Mouse (Mus musculus): ENCODE results near the gene Zfand3. TPM values are rescaled to one million over a fixed set of nuclear protein-coding genes. Genes with fewer than 3 reads are reported as not detected.
A peak's percentile ranks its signal among the peaks of the same experiment; 100 is the strongest.

Gene Zfand3
- polyA plus RNA-seq, 1 experiment from 2014 or later, result 59.8 TPM

GRCm38 (mm10) chr17:29983190-29983589 lies 21.3 kb upstream of the Zfand3 start:
- no peak for ATAC-seq (ENCODE audit: borderline replicate concordance, extremely low read depth, low FRiP score, low TSS enrichment)
- 75% methylated on average over 5 of the region's 5 CpGs for WGBS
- peaks cover 9% of the 10 kb centered on the region for H3K4me1 ChIP-seq
- H3K27ac ChIP-seq, result no peak overlapping the region
- H3K27me3 ChIP-seq, result no peaks in the 10 kb centered on the region
- no peak overlapping the region for H3K9ac ChIP-seq
- H3K4me2 ChIP-seq, result no peak overlapping the region
- no peaks in the 10 kb centered on the region for H3K9me3 ChIP-seq
- H3K4me3 ChIP-seq, result no peak overlapping the region
- no peaks in the 10 kb centered on the region for H3K36me3 ChIP-seq

GRCm38 (mm10) chr17:29984931-29985330 lies 19.6 kb upstream of the Zfand3 start:
- no peak for ATAC-seq (ENCODE audit: borderline replicate concordance, extremely low read depth, low FRiP score, low TSS enrichment)
- 67% methylated on average over 7 of the region's 7 CpGs for WGBS
- H3K27ac ChIP-seq, result peak overlapping the region; percentile 38

GRCm38 (mm10) chr17:29985534-29985933 lies 19.0 kb upstream of the Zfand3 start:
- Histone ChIP-seq H3K27me3 (no peaks in the 10 kb centered on the region), H3K4me2 (no peak overlapping the region), H3K9ac (no peak overlapping the region), H3K36me3 (no peaks in the 10 kb centered on the region), H3K9me3 (no peaks in the 10 kb centered on the region), H3K27ac (peak overlapping the region; percentile 38), H3K4me1 (peaks cover 9% of the 10 kb centered on the region), H3K4me3 (no peak overlapping the region)
- 11% methylated on average over 3 of the region's 3 CpGs for WGBS
- peak; percentile 59; the same call in 1 of the 2 replicates for ATAC-seq (ENCODE audit: borderline replicate concordance, extremely low read depth, low FRiP score, low TSS enrichment)

More at GRCm38 (mm10) chr17:29984931-29985330, 19.6 kb upstream of the Zfand3 start:
- Histone ChIP-seq H3K4me1 (peaks cover 9% of the 10 kb centered on the region), H3K9ac (no peak overlapping the region), H3K4me3 (no peak overlapping the region), H3K4me2 (no peak overlapping the region), H3K27me3 (no peaks in the 10 kb centered on the region), H3K36me3 (no peaks in the 10 kb centered on the region), H3K9me3 (no peaks in the 10 kb centered on the region)

GRCm38 (mm10) chr17:29988141-29988540 lies 16.4 kb upstream of the Zfand3 start:
- Histone ChIP-seq H3K9me3 (no peaks in the 10 kb centered on the region), H3K27ac (no peak overlapping the region), H3K27me3 (no peaks in the 10 kb centered on the region), H3K36me3 (no peaks in the 10 kb centered on the region), H3K4me1 (peaks cover 9% of the 10 kb centered on the region), H3K4me3 (no peak overlapping the region), H3K9ac (no peak overlapping the region), H3K4me2 (no peak overlapping the region)
- ATAC-seq (ENCODE audit: borderline replicate concordance, extremely low read depth, low FRiP score, low TSS enrichment), result no peak
- WGBS, result 13% methylated on average over 5 of the region's 5 CpGs

- Histone ChIP-seq H3K9ac (no peak overlapping the region), H3K4me1 (peaks cover 9% of the 10 kb centered on the region), H3K4me2 (no peak overlapping the region), H3K27ac (no peak overlapping the region), H3K9me3 (no peaks in the 10 kb centered on the region), H3K27me3 (no peaks in the 10 kb centered on the region), H3K4me3 (no peak overlapping the region), H3K36me3 (no peaks in the 10 kb centered on the region)
- ATAC-seq (ENCODE audit: borderline replicate concordance, extremely low read depth, low FRiP score, low TSS enrichment), result no peak
- 91% methylated on average over 5 of the region's 5 CpGs for WGBS
These were observed 14.9 kb upstream of the Zfand3 start for GRCm38 (mm10) chr17:29989653-29990052.

GRCm38 (mm10) chr17:29990136-29990535 lies 14.4 kb upstream of the Zfand3 start:
- H3K36me3 ChIP-seq, result no peaks in the 10 kb centered on the region
- peaks cover 5% of the 10 kb centered on the region for H3K4me1 ChIP-seq
- no peak overlapping the region for H3K4me2 ChIP-seq
- no peaks in the 10 kb centered on the region for H3K9me3 ChIP-seq
- H3K9ac ChIP-seq, result no peak overlapping the region
- H3K27ac ChIP-seq, result no peak overlapping the region
- no peak overlapping the region for H3K4me3 ChIP-seq
- 84% methylated on average over 3 of the region's 3 CpGs for WGBS
- H3K27me3 ChIP-seq, result no peaks in the 10 kb centered on the region
- no peak for ATAC-seq (ENCODE audit: borderline replicate concordance, extremely low read depth, low FRiP score, low TSS enrichment)

- Histone ChIP-seq H3K4me1 (no peaks in the 10 kb centered on the region), H3K4me2 (no peak overlapping the region), H3K27me3 (no peaks in the 10 kb centered on the region), H3K36me3 (no peaks in the 10 kb centered on the region), H3K9me3 (no peaks in the 10 kb centered on the region), H3K27ac (no peak overlapping the region), H3K9ac (no peak overlapping the region), H3K4me3 (no peak overlapping the region)
- 73% methylated on average over 2 of the region's 2 CpGs for WGBS
- no peak for ATAC-seq (ENCODE audit: borderline replicate concordance, extremely low read depth, low FRiP score, low TSS enrichment)
These were observed 13.7 kb upstream of the Zfand3 start for GRCm38 (mm10) chr17:29990845-29991244.

GRCm38 (mm10) chr17:29993488-29993887 lies 11.0 kb upstream of the Zfand3 start:
- H3K9me3 ChIP-seq, result no peaks in the 10 kb centered on the region
- no peaks in the 10 kb centered on the region for H3K4me1 ChIP-seq
- no peak overlapping the region for H3K4me2 ChIP-seq
- ATAC-seq (ENCODE audit: borderline replicate concordance, extremely low read depth, low FRiP score, low TSS enrichment), result no peak
- 66% methylated on average over 8 of the region's 8 CpGs for WGBS
- H3K36me3 ChIP-seq, result no peaks in the 10 kb centered on the region
- H3K4me3 ChIP-seq, result no peak overlapping the region
- no peak overlapping the region for H3K27ac ChIP-seq
- no peaks in the 10 kb centered on the region for H3K27me3 ChIP-seq
- H3K9ac ChIP-seq, result no peak overlapping the region

GRCm38 (mm10) chr17:29994011-29994410 lies 10.5 kb upstream of the Zfand3 start:
- WGBS, result 74% methylated on average over 3 of the region's 3 CpGs
- H3K36me3 ChIP-seq, result no peaks in the 10 kb centered on the region

GRCm38 (mm10) chr17:29994459-29994858 lies 10.1 kb upstream of the Zfand3 start:
- Histone ChIP-seq H3K36me3 (no peaks in the 10 kb centered on the region), H3K27me3 (no peaks in the 10 kb centered on the region), H3K9me3 (no peaks in the 10 kb centered on the region), H3K4me3 (no peak overlapping the region), H3K27ac (no peak overlapping the region), H3K4me1 (no peaks in the 10 kb centered on the region), H3K4me2 (no peak overlapping the region), H3K9ac (no peak overlapping the region)
- ATAC-seq (ENCODE audit: borderline replicate concordance, extremely low read depth, low FRiP score, low TSS enrichment), result no peak
- 76% methylated on average over 4 of the region's 4 CpGs for WGBS

More at GRCm38 (mm10) chr17:29994011-29994410, 10.5 kb upstream of the Zfand3 start:
- Histone ChIP-seq H3K27me3 (no peaks in the 10 kb centered on the region), H3K4me2 (no peak overlapping the region), H3K9ac (no peak overlapping the region), H3K27ac (no peak overlapping the region), H3K4me3 (no peak overlapping the region), H3K4me1 (no peaks in the 10 kb centered on the region), H3K9me3 (no peaks in the 10 kb centered on the region)
- no peak for ATAC-seq (ENCODE audit: borderline replicate concordance, extremely low read depth, low FRiP score, low TSS enrichment)

- Histone ChIP-seq H3K4me1 (no peaks in the 10 kb centered on the region), H3K9me3 (no peaks in the 10 kb centered on the region), H3K36me3 (no peaks in the 10 kb centered on the region), H3K4me2 (no peak overlapping the region), H3K27ac (no peak overlapping the region), H3K9ac (no peak overlapping the region), H3K27me3 (no peaks in the 10 kb centered on the region), H3K4me3 (no peak overlapping the region)
- 88% methylated on average over 5 of the region's 5 CpGs for WGBS
- ATAC-seq (ENCODE audit: borderline replicate concordance, extremely low read depth, low FRiP score, low TSS enrichment), result no peak
These were observed 8.5 kb upstream of the Zfand3 start for GRCm38 (mm10) chr17:29995986-29996385.

- Histone ChIP-seq H3K4me2 (no peak overlapping the region), H3K27me3 (no peaks in the 10 kb centered on the region), H3K4me1 (no peaks in the 10 kb centered on the region), H3K27ac (no peak overlapping the region), H3K9ac (no peak overlapping the region), H3K4me3 (no peak overlapping the region), H3K36me3 (no peaks in the 10 kb centered on the region), H3K9me3 (no peaks in the 10 kb centered on the region)
- no peak for ATAC-seq (ENCODE audit: borderline replicate concordance, extremely low read depth, low FRiP score, low TSS enrichment)
- WGBS, result 74% methylated on average over 7 of the region's 7 CpGs
These were observed 6.8 kb upstream of the Zfand3 start for GRCm38 (mm10) chr17:29997726-29998125.

Data from lung, embryonic 15.5 days (tissue).